Mouse (Mus musculus) midbrain, embryonic 15.5 days (tissue): Measurements from ENCODE around the gene Aldh1a1. TPM values are rescaled to one million over a fixed set of nuclear protein-coding genes. Genes with fewer than 3 reads are reported as not detected.

ENCODE experiments used
- ATAC-seq: fragments of 200-750 bp; cut with Nextera tagmentation; replicated peaks from 2 replicates; pipeline ENCODE4 v1.8.0; 2017; ENCODE audit warnings: moderate TSS enrichment
- H3K27ac ChIP-seq: fragments of 300-500 bp; sonication (generic); 2 replicates; pipeline ENCODE4 v1.5.1; 2015; ENCODE audit warnings: mild to moderate bottlenecking, inconsistent platforms
- H3K27me3 ChIP-seq: fragments of 300-500 bp; sonication (generic); replicated peaks from 2 replicates; pipeline ENCODE4 v1.6.1; 2015; ENCODE audit warnings: inconsistent platforms
- H3K36me3 ChIP-seq: fragments of 300-500 bp; sonication (generic); replicated peaks from 2 replicates; pipeline ENCODE4 v1.6.1; 2015; ENCODE audit warnings: inconsistent platforms
- H3K4me1 ChIP-seq: fragments of 300-500 bp; sonication (generic); 2 replicates; pipeline ENCODE4 v1.6.1; 2015; ENCODE audit warnings: inconsistent platforms
- H3K4me2 ChIP-seq: fragments of 300-500 bp; sonication (generic); 2 replicates; pipeline ENCODE4 v1.6.1; 2015; ENCODE audit warnings: inconsistent platforms, mild to moderate bottlenecking, moderate library complexity
- H3K4me3 ChIP-seq: fragments of 300-500 bp; sonication (generic); 2 replicates; pipeline ENCODE4 v1.5.1; 2015; ENCODE audit warnings: mild to moderate bottlenecking, inconsistent platforms
- H3K9ac ChIP-seq: fragments of 300-500 bp; sonication (generic); 2 replicates; pipeline ENCODE4 v1.6.1; 2015; ENCODE audit warnings: mild to moderate bottlenecking, inconsistent platforms
- H3K9me3 ChIP-seq: fragments of 300-500 bp; sonication (generic); 2 replicates; pipeline ENCODE4 v1.6.1; 2016; ENCODE audit warnings: inconsistent platforms
- WGBS: fragments of 180-500 bp; shearing (Covaris S2); methylation state at CpG from one replicate; pipeline ENCODE4 v1.1.7; 2015; ENCODE audit warnings: mixed read lengths; 5-methylcytosine and 5-hydroxymethylcytosine counted together
- polyA plus RNA-seq: library from polyadenylated mRNA; unstranded; fragments of >200 nt; fragmentation: Nextera tagmentation; extraction: Ambion mirVana; gene quantifications from 2 replicates; pipeline ENCODE4 v1.2.1, GENCODE M21; 2015

Aldh1a1 gene
- polyA plus RNA-seq = 16.3 and 17.4 TPM in 2 replicates

- 72% methylated on average over 2 of the region's 2 CpGs for WGBS
- no peak within 1 kb of the TSS for H3K27ac ChIP-seq
- no peaks in the 10 kb centered on the region for H3K9me3 ChIP-seq
- no peaks in the 10 kb centered on the region for H3K27me3 ChIP-seq
- H3K4me1 ChIP-seq = no peaks in the 10 kb centered on the region
- no peaks in the 10 kb centered on the region for H3K36me3 ChIP-seq
- H3K4me2 ChIP-seq = no peak within 1 kb of the TSS
- no peak within 1 kb of the TSS for H3K9ac ChIP-seq
- ATAC-seq = no peak
- H3K4me3 ChIP-seq = no peak within 1 kb of the TSS
Observed at GRCm38 (mm10) chr19:20492491-20492890, at the start of gene Aldh1a1. Aldh1a1 (plus strand) TSS chr19:20492715.

GRCm38 (mm10) chr19:20447807-20448206 is 44.7 kb upstream of the Aldh1a1 start:
- 91% methylated on average over 2 of the region's 2 CpGs for WGBS
- ATAC-seq = no peak
- H3K27me3 ChIP-seq = no peaks in the 10 kb centered on the region
- H3K4me2 ChIP-seq = no peak overlapping the region
- H3K9me3 ChIP-seq = no peaks in the 10 kb centered on the region
- no peak overlapping the region for H3K27ac ChIP-seq
- no peaks in the 10 kb centered on the region for H3K36me3 ChIP-seq
- H3K4me1 ChIP-seq = no peaks in the 10 kb centered on the region
- no peak overlapping the region for H3K4me3 ChIP-seq
- H3K9ac ChIP-seq = no peak overlapping the region

- H3K4me3 ChIP-seq = no peak overlapping the region
- peak; percentile 82 for ATAC-seq
- no peaks in the 10 kb centered on the region for H3K36me3 ChIP-seq
- no peak overlapping the region for H3K9ac ChIP-seq
- H3K4me2 ChIP-seq = no peak overlapping the region
- no peaks in the 10 kb centered on the region for H3K27me3 ChIP-seq
- H3K9me3 ChIP-seq = no peaks in the 10 kb centered on the region
- no peaks in the 10 kb centered on the region for H3K4me1 ChIP-seq
- H3K27ac ChIP-seq = no peak overlapping the region
Observed at GRCm38 (mm10) chr19:20449546-20449945, 43.0 kb upstream of the Aldh1a1 start.

GRCm38 (mm10) chr19:20451045-20451444 is 41.5 kb upstream of the Aldh1a1 start:
- no peaks in the 10 kb centered on the region for H3K9me3 ChIP-seq
- no peak overlapping the region for H3K9ac ChIP-seq
- no peaks in the 10 kb centered on the region for H3K4me1 ChIP-seq
- H3K27me3 ChIP-seq = no peaks in the 10 kb centered on the region
- H3K27ac ChIP-seq = no peak overlapping the region
- H3K4me3 ChIP-seq = no peak overlapping the region
- 86% methylated on average over 7 of the region's 7 CpGs for WGBS
- no peaks in the 10 kb centered on the region for H3K36me3 ChIP-seq
- H3K4me2 ChIP-seq = no peak overlapping the region
- ATAC-seq = no peak

GRCm38 (mm10) chr19:20484497-20484896 is 8.0 kb upstream of the Aldh1a1 start:
- no peak overlapping the region for H3K4me2 ChIP-seq
- no peak for ATAC-seq
- H3K9ac ChIP-seq = no peak overlapping the region
- no peaks in the 10 kb centered on the region for H3K9me3 ChIP-seq
- H3K4me1 ChIP-seq = no peaks in the 10 kb centered on the region
- H3K4me3 ChIP-seq = no peak overlapping the region
- no peaks in the 10 kb centered on the region for H3K36me3 ChIP-seq
- no peaks in the 10 kb centered on the region for H3K27me3 ChIP-seq
- no peak overlapping the region for H3K27ac ChIP-seq
- 77% methylated on average over 1 of the region's 1 CpGs for WGBS

- Histone ChIP-seq H3K9me3 (no peaks in the 10 kb centered on the region), H3K4me2 (no peak overlapping the region), H3K36me3 (no peaks in the 10 kb centered on the region), H3K9ac (no peak overlapping the region), H3K27me3 (no peaks in the 10 kb centered on the region), H3K4me3 (no peak overlapping the region), H3K27ac (no peak overlapping the region), H3K4me1 (no peaks in the 10 kb centered on the region)
- WGBS = 66% methylated on average over 4 of the region's 4 CpGs
- no peak for ATAC-seq
Observed at GRCm38 (mm10) chr19:20491950-20492349, 565 bp upstream of the Aldh1a1 start.

- no peak overlapping the region for H3K4me2 ChIP-seq
- H3K27ac ChIP-seq = no peak overlapping the region
- H3K36me3 ChIP-seq = no peaks in the 10 kb centered on the region
- no peaks in the 10 kb centered on the region for H3K27me3 ChIP-seq
- no peak overlapping the region for H3K9ac ChIP-seq
- H3K4me1 ChIP-seq = no peaks in the 10 kb centered on the region
- no peaks in the 10 kb centered on the region for H3K9me3 ChIP-seq
- H3K4me3 ChIP-seq = no peak overlapping the region
- no peak for ATAC-seq
Observed at GRCm38 (mm10) chr19:20496476-20496875, 4.0 kb downstream of the Aldh1a1 start.

GRCm38 (mm10) chr19:20505359-20505758 is 12.8 kb downstream of the Aldh1a1 start:
- H3K27ac ChIP-seq = no peak overlapping the region
- no peaks in the 10 kb centered on the region for H3K9me3 ChIP-seq
- ATAC-seq = no peak
- H3K27me3 ChIP-seq = no peaks in the 10 kb centered on the region
- H3K4me3 ChIP-seq = no peak overlapping the region
- H3K36me3 ChIP-seq = no peaks in the 10 kb centered on the region
- H3K9ac ChIP-seq = no peak overlapping the region
- H3K4me2 ChIP-seq = no peak overlapping the region
- H3K4me1 ChIP-seq = no peaks in the 10 kb centered on the region

- Histone ChIP-seq H3K27ac (no peak overlapping the region), H3K36me3 (no peaks in the 10 kb centered on the region), H3K4me3 (no peak overlapping the region), H3K4me1 (no peaks in the 10 kb centered on the region), H3K9me3 (no peaks in the 10 kb centered on the region), H3K9ac (no peak overlapping the region), H3K27me3 (no peaks in the 10 kb centered on the region), H3K4me2 (no peak overlapping the region)
- 20% methylated on average over 9 of the region's 9 CpGs for WGBS
- no peak for ATAC-seq
Observed at GRCm38 (mm10) chr19:20506936-20507615, 14.6 kb downstream of the Aldh1a1 start.

GRCm38 (mm10) chr19:20508609-20509008 is 16.1 kb downstream of the Aldh1a1 start:
- H3K9ac ChIP-seq = no peak overlapping the region
- no peaks in the 10 kb centered on the region for H3K9me3 ChIP-seq
- no peaks in the 10 kb centered on the region for H3K36me3 ChIP-seq
- 30% methylated on average over 4 of the region's 4 CpGs for WGBS
- H3K4me1 ChIP-seq = no peaks in the 10 kb centered on the region
- no peaks in the 10 kb centered on the region for H3K27me3 ChIP-seq
- no peak overlapping the region for H3K4me3 ChIP-seq
- H3K27ac ChIP-seq = no peak overlapping the region
- no peak overlapping the region for H3K4me2 ChIP-seq
- ATAC-seq = no peak

- Histone ChIP-seq H3K27ac (no peak overlapping the region), H3K27me3 (no peaks in the 10 kb centered on the region), H3K9ac (no peak overlapping the region), H3K4me2 (no peak overlapping the region), H3K36me3 (no peaks in the 10 kb centered on the region), H3K9me3 (no peaks in the 10 kb centered on the region), H3K4me1 (no peaks in the 10 kb centered on the region), H3K4me3 (no peak overlapping the region)
- WGBS = 87% methylated on average over 2 of the region's 2 CpGs
- no peak for ATAC-seq
Observed at GRCm38 (mm10) chr19:20511971-20512370, 19.5 kb downstream of the Aldh1a1 start.

GRCm38 (mm10) chr19:20513181-20513580 is 20.7 kb downstream of the Aldh1a1 start:
- Histone ChIP-seq H3K36me3 (no peaks in the 10 kb centered on the region), H3K9me3 (no peaks in the 10 kb centered on the region), H3K4me1 (no peaks in the 10 kb centered on the region), H3K27ac (no peak overlapping the region), H3K4me3 (no peak overlapping the region), H3K27me3 (no peaks in the 10 kb centered on the region), H3K9ac (no peak overlapping the region), H3K4me2 (no peak overlapping the region)
- WGBS = 78% methylated on average over 2 of the region's 2 CpGs
- no peak for ATAC-seq

GRCm38 (mm10) chr19:20513688-20514361 is 21.3 kb downstream of the Aldh1a1 start:
- no peak overlapping the region for H3K9ac ChIP-seq
- 76% methylated on average over 6 of the region's 6 CpGs for WGBS
- H3K27ac ChIP-seq = no peak overlapping the region
- no peaks in the 10 kb centered on the region for H3K4me1 ChIP-seq
- no peak overlapping the region for H3K4me3 ChIP-seq
- no peak for ATAC-seq
- H3K27me3 ChIP-seq = no peaks in the 10 kb centered on the region
- no peaks in the 10 kb centered on the region for H3K9me3 ChIP-seq
- H3K4me2 ChIP-seq = no peak overlapping the region
- H3K36me3 ChIP-seq = no peaks in the 10 kb centered on the region
